Mouse (Mus musculus): ENCODE data around the gene Rgs3. TPM values are rescaled to one million over a fixed set of nuclear protein-coding genes. Genes with fewer than 3 reads are reported as not detected.
A peak's percentile ranks its signal among the peaks of the same experiment; 100 is the strongest.

Gene Rgs3
- polyA plus RNA-seq, 1 experiment from 2014 or later = 62.2 TPM

GRCm38 (mm10) chr4:62728471-62728870, 168.8 kb downstream of the Rgs3 start:
- no peak overlapping the region for H3K27ac ChIP-seq (replicated peaks)
- 82% methylated on average over 6 of the region's 6 CpGs for WGBS
- H3K9ac ChIP-seq = no peak overlapping the region
- H3K9me3 ChIP-seq = peaks cover 6% of the 10 kb centered on the region; the same call in 1 of the 2 replicates
- no peak overlapping the region for H3K4me2 ChIP-seq
- H3K4me1 ChIP-seq = peaks cover 52% of the 10 kb centered on the region
- no peaks in the 10 kb centered on the region for H3K36me3 ChIP-seq
- ATAC-seq (ENCODE audit: extremely low read depth, insufficient number of reproducible peaks, low FRiP score, low TSS enrichment) = no peak
- H3K27me3 ChIP-seq (replicated peaks) = no peaks in the 10 kb centered on the region
- H3K4me3 ChIP-seq = no peak overlapping the region

GRCm38 (mm10) chr4:62729191-62729590, 169.5 kb downstream of the Rgs3 start:
- H3K9ac ChIP-seq = no peak overlapping the region
- 47% methylated on average over 4 of the region's 4 CpGs for WGBS
- no peaks in the 10 kb centered on the region for H3K36me3 ChIP-seq
- peaks cover 6% of the 10 kb centered on the region; the same call in 1 of the 2 replicates for H3K9me3 ChIP-seq
- peaks cover 58% of the 10 kb centered on the region for H3K4me1 ChIP-seq
- no peak overlapping the region for H3K4me2 ChIP-seq
- no peak overlapping the region; the same call in 1 of the 2 replicates for H3K27ac ChIP-seq (replicated peaks)
- no peak for ATAC-seq (ENCODE audit: extremely low read depth, insufficient number of reproducible peaks, low FRiP score, low TSS enrichment)
- no peaks in the 10 kb centered on the region for H3K27me3 ChIP-seq (replicated peaks)
- no peak overlapping the region for H3K4me3 ChIP-seq

GRCm38 (mm10) chr4:62729941-62730340, 170.3 kb downstream of the Rgs3 start:
- WGBS = 79% methylated on average over 5 of the region's 5 CpGs
- no peak for ATAC-seq (ENCODE audit: extremely low read depth, insufficient number of reproducible peaks, low FRiP score, low TSS enrichment)
- no peak overlapping the region for H3K9ac ChIP-seq
- no peak overlapping the region for H3K4me2 ChIP-seq
- peaks cover 66% of the 10 kb centered on the region for H3K4me1 ChIP-seq
- H3K9me3 ChIP-seq = peaks cover 6% of the 10 kb centered on the region; the same call in 1 of the 2 replicates
- no peaks in the 10 kb centered on the region for H3K36me3 ChIP-seq
- no peak overlapping the region for H3K27ac ChIP-seq (replicated peaks)
- H3K4me3 ChIP-seq = no peak overlapping the region
- no peaks in the 10 kb centered on the region for H3K27me3 ChIP-seq (replicated peaks)

DNA sequence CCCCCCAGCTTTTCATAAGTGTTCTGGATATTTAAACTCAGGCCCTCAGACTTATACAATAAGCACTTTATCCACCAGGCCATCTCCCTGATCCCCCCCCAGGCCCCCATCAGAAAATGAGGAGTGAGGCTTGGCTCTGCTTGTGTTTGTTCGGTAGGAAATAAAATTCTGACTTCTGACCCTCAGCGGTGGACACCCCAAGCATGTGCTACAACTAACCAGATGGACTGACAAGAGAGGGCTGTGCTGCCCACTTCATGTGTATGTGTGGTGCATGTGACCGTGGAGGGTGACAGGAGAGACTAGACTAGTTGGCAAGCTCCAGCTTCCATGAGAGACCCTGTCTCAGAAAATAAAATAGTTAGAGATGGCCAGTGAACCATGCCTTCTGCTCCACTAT, 171.2 kb downstream of the Rgs3 start:
- Histone ChIP-seq H3K9me3 (no peaks in the 10 kb centered on the region), H3K9ac (no peak overlapping the region), H3K36me3 (no peaks in the 10 kb centered on the region), H3K27ac (replicated peaks) (peak overlapping the region; percentile 98; the same call in 1 of the 2 replicates), H3K4me1 (peaks cover 75% of the 10 kb centered on the region), H3K4me3 (no peak overlapping the region), H3K4me2 (no peak overlapping the region), H3K27me3 (replicated peaks) (no peaks in the 10 kb centered on the region)
- no peak for ATAC-seq (ENCODE audit: extremely low read depth, insufficient number of reproducible peaks, low FRiP score, low TSS enrichment)
- 77% methylated on average over 3 of the region's 3 CpGs for WGBS

DNA sequence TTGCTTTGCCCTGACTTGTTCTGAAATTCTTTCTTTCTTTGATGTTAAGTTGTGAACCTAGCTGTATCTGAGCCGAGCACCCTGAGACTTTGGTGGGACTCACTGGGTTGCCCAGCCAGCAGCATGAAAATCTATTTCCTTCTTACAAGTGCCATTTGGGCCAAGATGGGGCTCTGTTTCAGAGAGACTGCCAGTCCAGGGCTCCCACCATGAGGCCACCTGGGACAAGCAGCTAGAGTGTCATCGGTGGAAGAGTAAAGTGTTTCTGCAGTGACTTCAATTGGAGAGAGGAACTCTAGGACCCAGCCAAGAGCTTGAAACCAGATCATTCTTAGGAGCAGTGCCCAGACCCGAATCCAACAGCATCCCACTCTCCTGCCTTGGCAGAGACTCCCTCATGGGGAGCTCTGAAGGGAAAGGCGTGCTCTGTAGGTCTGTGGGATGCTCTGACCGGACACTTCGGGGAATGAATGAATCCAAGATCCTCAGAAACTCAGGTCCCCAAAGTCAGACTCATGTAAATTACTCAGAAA, 171.9 kb downstream of the Rgs3 start:
- Histone ChIP-seq H3K36me3 (no peaks in the 10 kb centered on the region), H3K4me2 (no peak overlapping the region), H3K9ac (peak overlapping the region; percentile 74; the same call in 1 of the 2 replicates), H3K9me3 (no peaks in the 10 kb centered on the region), H3K4me3 (no peak overlapping the region), H3K27ac (replicated peaks) (peak overlapping the region; percentile 98), H3K4me1 (peaks cover 82% of the 10 kb centered on the region), H3K27me3 (replicated peaks) (no peaks in the 10 kb centered on the region)
- 79% methylated on average over 6 of the region's 6 CpGs for WGBS
- no peak for ATAC-seq (ENCODE audit: extremely low read depth, insufficient number of reproducible peaks, low FRiP score, low TSS enrichment)

DNA sequence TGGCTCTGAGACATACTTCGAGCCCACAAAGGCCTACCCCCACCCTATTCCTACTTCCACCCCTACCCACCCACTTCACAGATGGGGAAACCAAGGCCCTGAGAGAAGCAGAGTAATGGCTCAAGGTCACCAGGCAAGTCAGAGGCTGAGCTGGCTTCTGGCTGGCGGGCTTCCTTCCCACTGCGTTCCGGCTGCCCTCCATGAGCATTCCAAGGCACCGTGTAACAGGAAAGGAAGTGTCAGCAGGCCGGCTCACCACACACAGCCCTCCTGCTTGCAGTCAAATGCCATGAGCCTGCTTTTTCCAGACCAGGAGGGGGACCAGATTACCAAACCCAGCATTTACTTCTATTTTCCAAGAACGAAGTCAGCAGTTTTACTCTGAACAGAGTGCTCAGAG, 172.4 kb downstream of the Rgs3 start:
- H3K4me2 ChIP-seq = 0 out of 2 replicates have a peak overlapping the region, but pooled peaks have one; percentile 6
- no peaks in the 10 kb centered on the region for H3K27me3 ChIP-seq (replicated peaks)
- peak overlapping the region; percentile 98 for H3K27ac ChIP-seq (replicated peaks)
- no peaks in the 10 kb centered on the region for H3K9me3 ChIP-seq
- no peak for ATAC-seq (ENCODE audit: extremely low read depth, insufficient number of reproducible peaks, low FRiP score, low TSS enrichment)
- H3K36me3 ChIP-seq = no peaks in the 10 kb centered on the region
- WGBS = 37% methylated on average over 7 of the region's 7 CpGs
- no peak overlapping the region for H3K4me3 ChIP-seq
- H3K9ac ChIP-seq = peak overlapping the region; percentile 74
- peaks cover 87% of the 10 kb centered on the region for H3K4me1 ChIP-seq

GRCm38 (mm10) chr4:62732840-62733239, 173.2 kb downstream of the Rgs3 start:
- Histone ChIP-seq H3K4me3 (no peak overlapping the region), H3K9me3 (no peaks in the 10 kb centered on the region), H3K27me3 (replicated peaks) (no peaks in the 10 kb centered on the region), H3K4me2 (peak overlapping the region; percentile 40), H3K36me3 (no peaks in the 10 kb centered on the region), H3K27ac (replicated peaks) (peak overlapping the region; percentile 98), H3K9ac (peak overlapping the region; percentile 77), H3K4me1 (peaks cover 88% of the 10 kb centered on the region)
- peak; percentile 68; the same call in 1 of the 2 replicates for ATAC-seq (ENCODE audit: extremely low read depth, insufficient number of reproducible peaks, low FRiP score, low TSS enrichment)
- 7% methylated on average over 2 of the region's 2 CpGs for WGBS

DNA sequence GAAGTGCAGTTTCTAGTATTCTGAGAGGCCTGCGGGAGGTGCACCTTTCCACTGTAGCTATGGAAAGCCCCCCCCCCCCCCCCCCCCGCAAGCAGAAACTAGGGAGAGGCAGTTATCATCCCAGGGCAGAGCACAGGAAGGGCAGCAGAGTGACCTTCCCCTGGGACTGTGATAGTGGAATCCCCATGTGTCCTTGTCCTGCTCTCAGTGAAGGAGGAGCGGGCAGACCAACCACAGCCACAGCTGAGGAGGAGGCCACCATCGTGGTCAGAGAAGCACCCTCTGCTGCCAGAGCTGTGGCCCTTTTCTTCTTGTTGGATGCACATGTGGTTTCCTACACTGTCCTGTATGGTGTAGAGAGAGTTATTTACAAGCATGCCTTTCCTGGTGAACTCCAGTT, 174.3 kb downstream of the Rgs3 start:
- WGBS = 14% methylated on average over 4 of the region's 4 CpGs
- peak overlapping the region; percentile 77 for H3K9ac ChIP-seq
- H3K4me1 ChIP-seq = peaks cover 97% of the 10 kb centered on the region
- H3K9me3 ChIP-seq = no peaks in the 10 kb centered on the region
- H3K4me2 ChIP-seq = no peak overlapping the region
- H3K27me3 ChIP-seq (replicated peaks) = no peaks in the 10 kb centered on the region
- ATAC-seq (ENCODE audit: extremely low read depth, insufficient number of reproducible peaks, low FRiP score, low TSS enrichment) = no peak
- peak overlapping the region; percentile 98 for H3K27ac ChIP-seq (replicated peaks)
- H3K36me3 ChIP-seq = no peaks in the 10 kb centered on the region
- H3K4me3 ChIP-seq = no peak overlapping the region

- H3K27me3 ChIP-seq (replicated peaks) = no peaks in the 10 kb centered on the region
- H3K36me3 ChIP-seq = no peaks in the 10 kb centered on the region
- peak overlapping the region; percentile 84 for H3K27ac ChIP-seq (replicated peaks)
- no peak overlapping the region for H3K4me2 ChIP-seq
- no peak for ATAC-seq (ENCODE audit: extremely low read depth, insufficient number of reproducible peaks, low FRiP score, low TSS enrichment)
- H3K9me3 ChIP-seq = no peaks in the 10 kb centered on the region
- peaks cover 88% of the 10 kb centered on the region for H3K4me1 ChIP-seq
- 68% methylated on average over 8 of the region's 8 CpGs for WGBS
- peak overlapping the region; percentile 74 for H3K9ac ChIP-seq
- no peak overlapping the region for H3K4me3 ChIP-seq
Observed at GRCm38 (mm10) chr4:62735291-62735690, 175.6 kb downstream of the Rgs3 start.

- WGBS = 35% methylated on average over 9 of the region's 9 CpGs
- ATAC-seq (ENCODE audit: extremely low read depth, insufficient number of reproducible peaks, low FRiP score, low TSS enrichment) = no peak
- Histone ChIP-seq H3K9ac (peak overlapping the region; percentile 74), H3K4me3 (no peak overlapping the region), H3K9me3 (no peaks in the 10 kb centered on the region), H3K27ac (replicated peaks) (peak overlapping the region; percentile 84), H3K27me3 (replicated peaks) (no peaks in the 10 kb centered on the region), H3K4me1 (peaks cover 85% of the 10 kb centered on the region), H3K4me2 (peak overlapping the region; percentile 26), H3K36me3 (no peaks in the 10 kb centered on the region)
Observed at GRCm38 (mm10) chr4:62735878-62736277, 176.2 kb downstream of the Rgs3 start.

GRCm38 (mm10) chr4:62736421-62736820, 176.8 kb downstream of the Rgs3 start:
- 30% methylated on average over 7 of the region's 7 CpGs for WGBS
- H3K9me3 ChIP-seq = no peaks in the 10 kb centered on the region

DNA sequence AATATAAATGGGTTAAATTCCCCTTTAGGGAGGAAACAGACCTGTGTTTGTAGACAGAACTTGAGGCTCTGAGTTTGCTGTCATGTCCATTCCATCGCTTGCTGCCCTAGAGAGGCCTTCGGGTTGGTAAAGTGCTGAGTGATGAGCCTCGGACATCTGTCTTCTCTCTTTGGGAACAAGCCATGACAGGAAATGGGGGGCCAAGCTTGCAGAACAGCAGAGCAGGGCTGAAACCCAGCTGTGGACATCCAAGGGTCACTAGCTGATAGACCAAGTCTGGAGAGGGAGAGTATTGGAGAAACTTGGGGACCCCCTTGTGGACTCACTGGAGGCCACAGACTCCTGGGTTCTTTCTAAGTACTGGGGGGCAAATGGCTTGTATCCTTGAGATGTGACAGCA, 177.3 kb downstream of the Rgs3 start:
- Histone ChIP-seq H3K4me2 (0 out of 2 replicates have a peak overlapping the region, but pooled peaks have one; percentile 26), H3K9ac (peak overlapping the region; percentile 74), H3K27ac (replicated peaks) (peak overlapping the region; percentile 84), H3K4me1 (peaks cover 85% of the 10 kb centered on the region), H3K27me3 (replicated peaks) (no peaks in the 10 kb centered on the region), H3K36me3 (no peaks in the 10 kb centered on the region), H3K4me3 (no peak overlapping the region), H3K9me3 (no peaks in the 10 kb centered on the region)
- ATAC-seq (ENCODE audit: extremely low read depth, insufficient number of reproducible peaks, low FRiP score, low TSS enrichment) = no peak
- WGBS = 39% methylated on average over 3 of the region's 3 CpGs

More at GRCm38 (mm10) chr4:62736421-62736820, 176.8 kb downstream of the Rgs3 start:
- peak overlapping the region; percentile 84 for H3K27ac ChIP-seq (replicated peaks)
- peak overlapping the region; percentile 74 for H3K9ac ChIP-seq
- H3K27me3 ChIP-seq (replicated peaks) = no peaks in the 10 kb centered on the region
- H3K4me2 ChIP-seq = peak overlapping the region; percentile 26
- no peaks in the 10 kb centered on the region for H3K36me3 ChIP-seq
- no peak overlapping the region for H3K4me3 ChIP-seq
- no peak for ATAC-seq (ENCODE audit: extremely low read depth, insufficient number of reproducible peaks, low FRiP score, low TSS enrichment)
- peaks cover 85% of the 10 kb centered on the region for H3K4me1 ChIP-seq
